Mouse (Mus musculus): ENCODE measurements around the gene Gpalpp1.

The Gpalpp1 gene

GRCm38 (mm10) chr14:76110396-76111221 lies at the start of gene Gpalpp1, which contains the start of gene Nufip1:
Gpalpp1 (minus strand) TSS chr14:76110760.
Nufip1 (plus strand) TSS chr14:76110891.
- DNase-seq (ENCODE audit: extremely low read depth, insufficient read length, low spot score), result peak; percentile 85

GRCm38 (mm10) chr14:76158192-76158785 lies 47.7 kb upstream of the Gpalpp1 start:
- no peak for DNase-seq (ENCODE audit: extremely low read depth, insufficient read length, low spot score)

DNA sequence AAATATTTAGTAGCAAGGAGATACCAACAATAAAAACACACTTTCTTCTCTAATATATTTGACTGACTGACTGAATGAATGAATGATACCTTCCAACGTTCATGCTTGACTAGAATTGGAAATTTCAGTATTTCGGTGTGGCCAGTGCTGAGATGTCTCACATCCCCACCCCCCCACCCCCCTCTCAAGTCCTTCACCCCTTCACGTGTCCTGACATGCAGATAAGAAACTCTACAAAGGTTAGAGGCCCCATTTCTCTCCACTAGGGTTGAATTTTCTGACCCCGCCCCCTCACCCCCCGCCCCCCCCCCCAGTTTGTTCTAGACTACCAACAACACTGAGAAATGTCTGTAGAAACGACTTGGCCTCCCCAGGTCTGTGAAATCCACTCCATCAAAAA lies 43.3 kb upstream of the Gpalpp1 start:
- DNase-seq (ENCODE audit: extremely low read depth, insufficient read length, low spot score), result no peak

GRCm38 (mm10) chr14:76153003-76153675 lies 42.6 kb upstream of the Gpalpp1 start:
- DNase-seq (ENCODE audit: extremely low read depth, insufficient read length, low spot score), result peak; percentile 5

DNA sequence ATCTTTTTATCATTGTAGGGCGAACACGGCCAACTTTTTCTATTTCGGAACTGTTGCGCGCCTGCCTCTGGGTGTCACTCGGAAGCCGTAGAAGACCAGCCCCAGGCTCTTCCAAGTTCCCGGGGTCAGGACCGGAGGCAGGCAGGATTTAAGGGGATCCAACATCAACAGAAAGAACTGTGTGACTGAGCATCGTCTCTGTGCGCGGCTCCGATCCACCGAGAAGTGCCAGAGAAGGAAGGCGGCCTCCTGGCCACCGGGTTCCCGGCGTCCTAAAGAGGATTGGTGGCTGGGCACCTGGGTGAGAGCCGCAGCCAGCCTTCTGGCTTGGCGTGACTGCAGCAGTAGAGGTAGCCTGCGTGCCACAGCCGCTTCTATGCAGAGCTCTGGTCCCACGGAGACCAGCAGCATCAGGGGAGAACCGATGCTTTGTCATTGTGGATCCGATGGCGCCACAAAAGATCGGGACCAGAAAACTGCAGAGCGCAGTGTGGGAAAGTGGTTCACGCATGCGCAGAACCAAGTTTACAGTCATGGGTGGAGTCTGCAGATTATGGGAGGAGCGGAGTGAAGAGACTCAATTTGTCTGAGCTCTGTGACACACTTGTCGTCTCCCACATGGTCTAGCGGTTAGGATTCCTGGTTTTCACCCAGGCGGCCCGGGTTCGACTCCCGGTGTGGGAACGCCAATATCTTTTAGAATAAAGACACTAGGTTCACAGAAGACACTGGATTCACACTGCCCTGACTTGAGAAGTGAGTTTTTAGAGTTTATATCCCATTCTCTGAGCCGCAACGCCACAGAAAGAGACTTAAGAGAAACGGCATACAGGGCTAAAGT lies 41.8 kb upstream of the Gpalpp1 start:
- DNase-seq (ENCODE audit: extremely low read depth, insufficient read length, low spot score), result peak; percentile 83

DNA sequence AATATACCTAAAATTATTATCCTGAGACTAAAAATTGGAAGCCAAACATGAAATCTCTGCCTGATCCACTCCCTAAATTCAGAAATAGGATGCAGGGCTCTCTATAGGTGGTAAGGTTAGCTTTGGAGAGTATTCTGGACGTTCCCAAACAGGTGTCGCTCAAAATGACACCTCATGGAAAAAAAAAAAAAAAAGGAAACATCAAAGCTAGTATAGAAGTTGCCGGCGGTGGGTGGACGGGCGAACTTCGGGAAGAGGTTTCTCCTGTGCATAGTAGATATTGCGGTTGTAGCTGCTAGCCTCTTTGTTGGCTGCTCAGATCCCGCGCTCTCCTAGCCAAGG lies 41.2 kb upstream of the Gpalpp1 start:
- no peak for DNase-seq (ENCODE audit: extremely low read depth, insufficient read length, low spot score)

- no peak for DNase-seq (ENCODE audit: extremely low read depth, insufficient read length, low spot score)
These were observed 40.5 kb upstream of the Gpalpp1 start for GRCm38 (mm10) chr14:76151011-76151410.

DNA sequence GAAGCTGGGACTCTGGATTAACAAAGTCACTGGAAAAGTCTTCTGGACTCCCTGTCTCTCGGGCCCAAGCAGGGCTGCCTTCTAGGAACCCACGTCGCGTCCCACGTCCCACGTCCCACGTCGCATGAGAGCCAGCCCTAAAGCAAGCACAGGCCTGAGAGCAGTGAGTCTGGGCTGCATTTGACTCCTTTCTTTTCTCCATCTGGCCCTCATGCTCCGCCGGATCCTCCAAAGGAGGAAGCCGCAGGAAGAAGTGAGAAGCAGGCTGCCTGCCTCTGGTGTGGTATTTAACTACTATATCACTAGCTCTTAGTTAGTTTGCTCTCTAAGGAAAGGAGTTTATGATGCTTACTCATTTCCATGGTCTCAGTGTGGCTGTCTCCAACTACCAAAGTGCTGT lies 39.9 kb upstream of the Gpalpp1 start:
- peak; percentile 7 for DNase-seq (ENCODE audit: extremely low read depth, insufficient read length, low spot score)

DNA sequence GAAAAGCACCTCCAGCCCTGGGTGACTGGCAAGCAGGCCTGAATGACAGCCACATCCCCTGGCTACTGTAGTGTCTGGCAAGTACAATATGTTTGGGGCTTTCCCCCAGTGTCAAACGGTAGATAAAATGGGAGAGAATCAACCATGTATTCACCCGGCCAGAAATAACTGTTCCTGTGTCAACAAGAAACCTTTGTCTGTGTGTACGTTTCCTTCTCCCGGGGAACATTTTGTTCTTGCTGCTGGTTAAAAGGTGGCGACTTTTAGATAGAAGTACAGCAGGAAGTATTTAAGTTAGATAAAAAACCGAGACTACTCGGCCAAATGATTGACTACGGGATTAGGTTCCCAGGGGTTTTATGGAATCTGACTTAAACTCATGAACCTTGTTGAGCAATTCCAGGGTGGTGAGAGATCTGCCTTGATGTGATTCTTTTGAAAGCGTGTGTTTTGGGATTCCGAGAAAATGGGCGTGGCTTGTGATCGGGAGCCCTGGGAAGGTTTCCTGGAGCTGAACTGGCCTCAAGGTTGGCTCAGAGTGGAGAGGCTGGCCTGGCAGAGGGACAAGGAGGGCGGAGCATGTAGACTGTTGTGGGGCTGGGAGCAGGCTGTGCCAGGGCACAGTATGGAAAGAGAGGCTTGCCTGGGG lies 39.1 kb upstream of the Gpalpp1 start:
- DNase-seq (ENCODE audit: extremely low read depth, insufficient read length, low spot score), result peak; percentile 66

- DNase-seq (ENCODE audit: extremely low read depth, insufficient read length, low spot score), result no peak
These were observed 37.7 kb upstream of the Gpalpp1 start for GRCm38 (mm10) chr14:76148294-76148693.

DNA sequence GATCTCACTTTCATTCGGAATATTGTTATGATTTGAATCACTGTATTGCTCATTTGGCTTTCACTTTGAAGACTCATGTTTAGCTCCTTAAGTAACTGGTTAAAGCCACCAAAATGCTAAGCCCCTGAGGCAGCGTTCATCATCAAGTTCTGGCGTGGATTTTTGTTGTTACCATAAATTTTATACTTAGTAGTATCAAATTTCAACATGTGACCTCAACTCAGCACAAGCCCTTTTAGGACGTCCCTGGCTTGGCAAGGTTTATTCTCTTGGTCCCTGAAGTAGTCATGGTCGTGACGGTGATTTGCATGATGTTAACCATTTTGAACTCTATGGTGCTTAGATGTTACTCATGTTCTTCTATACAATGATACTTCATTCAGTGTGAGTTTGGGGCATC lies 36.5 kb upstream of the Gpalpp1 start:
- DNase-seq (ENCODE audit: extremely low read depth, insufficient read length, low spot score), result peak; percentile 21

GRCm38 (mm10) chr14:76145868-76146267 lies 35.3 kb upstream of the Gpalpp1 start:
- no peak for DNase-seq (ENCODE audit: extremely low read depth, insufficient read length, low spot score)

DNA sequence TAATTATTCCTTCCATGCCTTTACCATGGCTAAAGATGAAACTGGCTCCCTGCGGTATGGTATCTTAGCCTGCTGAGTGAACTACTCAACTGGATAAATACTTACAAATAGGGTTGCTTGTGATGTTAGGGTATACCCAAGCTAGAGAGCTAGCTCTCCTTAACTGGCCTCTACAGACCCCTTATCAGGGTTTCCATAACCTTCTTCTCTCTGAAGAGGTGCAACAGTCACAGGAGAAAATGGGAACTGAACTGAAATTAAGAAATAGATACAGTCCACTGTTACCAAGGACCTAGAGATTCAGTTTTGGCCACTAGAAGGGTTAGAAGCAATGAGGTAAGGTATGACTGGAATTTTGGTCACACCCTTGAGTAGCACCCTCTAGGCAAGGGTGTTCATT lies 34.7 kb upstream of the Gpalpp1 start:
- no peak for DNase-seq (ENCODE audit: extremely low read depth, insufficient read length, low spot score)

DNA sequence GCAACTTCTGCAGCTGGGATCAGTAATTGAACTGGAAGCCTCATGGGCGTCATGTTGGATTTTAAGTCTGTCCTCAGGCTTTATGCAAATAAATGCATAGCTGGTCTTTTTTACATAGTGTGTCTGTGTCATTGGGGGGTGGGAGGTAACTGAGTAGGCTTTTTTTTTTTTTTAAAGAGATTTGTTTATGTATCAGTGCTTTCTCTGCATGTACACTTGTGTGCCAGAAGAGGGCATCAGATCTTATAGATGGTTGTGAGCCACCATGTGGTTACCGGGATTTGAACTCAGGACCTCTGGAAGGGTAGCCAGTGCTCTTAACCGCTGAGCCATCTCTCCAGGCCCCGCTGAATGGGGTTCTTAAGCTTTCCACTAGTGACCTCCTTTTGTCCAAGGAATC lies 24.4 kb upstream of the Gpalpp1 start:
- DNase-seq (ENCODE audit: extremely low read depth, insufficient read length, low spot score), result no peak

- DNase-seq (ENCODE audit: extremely low read depth, insufficient read length, low spot score), result no peak
These were observed 17.6 kb upstream of the Gpalpp1 start for GRCm38 (mm10) chr14:76128174-76128573.

DNA sequence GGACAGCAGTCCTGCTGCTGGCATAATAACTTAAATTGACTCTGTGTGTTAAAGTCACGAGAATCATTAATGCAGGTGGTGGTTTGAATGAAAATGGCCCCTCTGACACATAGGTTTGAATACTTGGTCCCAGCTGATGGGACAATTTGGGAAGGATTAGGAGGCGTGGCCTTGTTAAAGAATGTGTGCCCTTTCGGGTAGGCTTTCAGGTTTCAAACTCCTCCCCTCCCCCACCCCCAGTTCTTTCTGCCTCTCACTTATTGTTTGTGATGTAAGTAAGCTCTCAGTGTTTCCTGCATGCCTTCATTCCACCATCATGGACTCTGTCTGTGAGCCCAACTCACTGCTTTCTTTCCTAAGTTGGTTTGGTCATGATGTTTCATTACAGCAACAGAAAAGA lies 16.8 kb upstream of the Gpalpp1 start:
- DNase-seq (ENCODE audit: extremely low read depth, insufficient read length, low spot score), result no peak

- DNase-seq (ENCODE audit: extremely low read depth, insufficient read length, low spot score), result no peak
These were observed 12.1 kb upstream of the Gpalpp1 start for GRCm38 (mm10) chr14:76122663-76123058.

- DNase-seq (ENCODE audit: extremely low read depth, insufficient read length, low spot score), result no peak
These were observed 11.5 kb upstream of the Gpalpp1 start for GRCm38 (mm10) chr14:76121901-76122662.

DNA sequence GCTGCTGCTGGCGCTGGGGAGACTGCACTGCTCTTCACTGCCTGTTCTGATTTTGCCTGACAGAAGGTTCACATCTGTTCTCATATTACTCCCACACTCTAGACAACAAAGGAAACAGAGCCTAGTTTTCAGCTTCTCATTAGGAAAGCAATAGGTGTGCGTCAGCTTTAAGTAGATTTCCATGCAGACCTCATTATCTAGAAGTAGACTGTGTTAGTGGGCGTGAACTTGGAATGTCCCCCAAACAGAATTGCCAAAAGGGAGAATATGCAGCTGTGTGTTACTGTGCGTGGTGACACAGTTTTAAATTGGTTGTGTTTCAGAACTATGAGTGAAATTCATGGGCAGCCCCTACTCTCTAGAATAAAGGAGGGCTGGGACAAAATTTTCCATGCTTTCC lies 9.9 kb upstream of the Gpalpp1 start:
- no peak for DNase-seq (ENCODE audit: extremely low read depth, insufficient read length, low spot score)

- no peak for DNase-seq (ENCODE audit: extremely low read depth, insufficient read length, low spot score)
These were observed 8.4 kb upstream of the Gpalpp1 start for GRCm38 (mm10) chr14:76118963-76119362.
